In the genomic region with DNA sequence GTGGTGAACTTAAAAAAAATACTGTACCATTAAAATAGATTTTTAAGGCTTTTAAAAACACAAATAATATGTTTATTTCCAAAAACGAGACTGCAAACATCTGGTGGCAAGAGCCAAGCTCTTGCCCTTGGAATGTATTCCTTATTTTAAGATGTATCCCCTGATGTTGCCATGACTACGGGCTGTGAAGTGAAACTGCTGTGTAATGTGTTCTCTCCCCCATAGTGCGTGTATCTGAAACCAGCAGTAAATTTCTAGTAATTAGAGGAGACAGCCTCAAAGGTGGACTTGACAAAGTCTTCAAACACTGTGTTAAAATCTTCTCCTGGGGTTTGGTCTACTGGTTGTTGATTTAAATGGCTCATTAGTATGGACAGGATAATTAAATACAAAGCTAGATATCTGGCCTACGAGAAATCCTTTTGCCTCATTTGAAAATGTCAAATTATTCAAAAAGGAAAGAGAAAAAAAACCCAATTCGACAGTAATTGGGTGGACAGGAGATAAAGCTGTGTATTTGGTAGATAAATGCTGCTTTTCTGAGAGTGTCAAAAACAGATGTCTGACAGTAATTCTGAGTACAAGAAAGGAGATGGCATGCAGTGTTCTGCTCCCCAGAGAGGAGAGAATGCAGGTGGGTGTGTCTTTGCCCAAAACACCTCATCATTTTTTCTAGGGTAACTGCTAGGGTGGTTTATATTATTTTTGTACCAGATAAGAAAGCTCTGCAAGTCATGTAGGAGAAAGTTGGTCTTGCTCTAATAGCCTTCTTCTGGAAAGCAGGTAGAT, we compare ENCODE assay signal across 13 mouse cellular contexts.
DNase-seq lines count a peak whose midpoint lies in the region; ATAC-seq and TF ChIP-seq lines count a peak whose summit lies in the region.
"Had no signal": no experiment of that assay in that cellular context is flagged by ENCODE, and none has a peak within 500 bp of the region (broad histone marks: within the 10 kb centered on the region; RNA-seq: fewer than 3 reads in every experiment).

No protein-coding gene starts in this region.

- H3K9me3 ChIP-seq in limb, embryonic 13.5 days, result no peaks in the 10 kb centered on the region
- H3K9me3 ChIP-seq: embryonic facial prominence, embryonic 12.5 days; megakaryocyte, embryonic 14.5 days had no signal

- H3K27ac ChIP-seq in limb, embryonic 13.5 days, result no peak overlapping the region
- H3K27ac ChIP-seq in gastrocnemius, adult 2 months, result no peak overlapping the region
- H3K27ac ChIP-seq: embryonic facial prominence, embryonic 12.5 days had no signal

- H3K4me1 ChIP-seq in limb, embryonic 13.5 days, result 0 out of 2 replicates have a peak, but pooled peaks cover 3% of the 10 kb centered on the region
- H3K4me1 ChIP-seq: embryonic facial prominence, embryonic 12.5 days; megakaryocyte, embryonic 14.5 days had no signal

- no peak overlapping the region for H3K4me3 ChIP-seq in limb, embryonic 13.5 days
- H3K4me3 ChIP-seq in gastrocnemius, adult 2 months, result no peak overlapping the region
- H3K4me3 ChIP-seq: embryonic facial prominence, embryonic 12.5 days; megakaryocyte, embryonic 14.5 days had no signal

- intact Hi-C loops in gastrocnemius, adult 2 months (cut with DNase I), result no loop called here

- H3K36me3 ChIP-seq in limb, embryonic 13.5 days, result no peaks in the 10 kb centered on the region
- H3K36me3 ChIP-seq: embryonic facial prominence, embryonic 12.5 days had no signal

- peak; percentile 85; the same call in 1 of the 2 replicates for ATAC-seq in limb, embryonic 13.5 days (ENCODE audit: low FRiP score, low read depth)

- no peak overlapping the region for H3K4me2 ChIP-seq in limb, embryonic 13.5 days (replicated peaks)
- H3K4me2 ChIP-seq: embryonic facial prominence, embryonic 12.5 days had no signal

- no peak for TF ChIP-seq CTCF in gastrocnemius, adult 2 months (IDR thresholded peaks at IDR 0.05)

- H3K9ac ChIP-seq in limb, embryonic 13.5 days, result no peak overlapping the region
- H3K9ac ChIP-seq: embryonic facial prominence, embryonic 12.5 days had no signal

- no peaks in the 10 kb centered on the region for H3K27me3 ChIP-seq in limb, embryonic 13.5 days
- H3K27me3 ChIP-seq: embryonic facial prominence, embryonic 12.5 days; megakaryocyte, embryonic 14.5 days had no signal

- DNase-seq in frontal cortex, adult 2 months (ENCODE audit: extremely low spot score in 1 of 2, low spot score in 1 of 2), result peak; percentile 20 to 33
- DNase-seq in frontal cortex, postnatal 10 days (ENCODE audit: low spot score in 2 of 2), result no peak
- DNase-seq in right cerebral cortex, adult 2 months (ENCODE audit: low spot score in 2 of 2), result peak; percentile 20 to 33
- DNase-seq in right cerebral cortex, postnatal 36 days (ENCODE audit: low spot score in 2 of 2), result no peak
- no peak for DNase-seq in B cell, adult 2 months
- DNase-seq in spleen, postnatal 36 days (ENCODE audit: low spot score in 2 of 2), result no peak
- DNase-seq in gastrocnemius, adult 2 months, result no peak
- DNase-seq: heart, adult 18-20 months; kidney, adult 2 months; spleen, adult 18-20 months had no signal

- WGBS in limb, embryonic 13.5 days, result 16% methylated on average over 5 of the region's 5 CpGs

Comparison
In these comparisons a context has a peak if more than half of its experiments do, and no peak if none do; other contexts are left out.
1. DNase-seq: peak in frontal cortex, adult 2 months (2 of 2) and right cerebral cortex, adult 2 months (2 of 2); none in frontal cortex, postnatal 10 days (0 of 2), right cerebral cortex, postnatal 36 days (0 of 2), B cell, adult 2 months (0 of 2), spleen, postnatal 36 days (0 of 2) and gastrocnemius, adult 2 months (single experiment).